Mouse (Mus musculus): ENCODE data around the gene Gm36210. TPM values are rescaled to one million over a fixed set of nuclear protein-coding genes. Genes with fewer than 3 reads are reported as not detected.

The Gm36210 gene
- polyA plus RNA-seq, 1 experiment = not detected

Other genes with a start within 250 kb of the Gm36210 start
- gene Ppp6r1, start 247.5 kb downstream of the Gm36210 start, polyA plus RNA-seq (2012; rRNA removed) = 120 and 134 TPM in 2 replicates
- gene Hspbp1, start 221.4 kb downstream of the Gm36210 start, polyA plus RNA-seq (2012; rRNA removed) = 28.9 and 31.8 TPM in 2 replicates
- gene Brsk1, start 215.9 kb downstream of the Gm36210 start, polyA plus RNA-seq (2012; rRNA removed) = 3.3 TPM in 2 replicates
- 0.89 and 1.2 TPM in 2 replicates for gene Tmem150b, start 181.3 kb downstream of the Gm36210 start, polyA plus RNA-seq (2012; rRNA removed)
- gene Kmt5c, start 166.4 kb downstream of the Gm36210 start, polyA plus RNA-seq (2012; rRNA removed) = 71.4 and 75.9 TPM in 2 replicates
- gene Cox6b2, start 153.4 kb downstream of the Gm36210 start, polyA plus RNA-seq (2012; rRNA removed) = 36.7 and 37.2 TPM in 2 replicates
- gene Fam71e2, start 135.2 kb downstream of the Gm36210 start, polyA plus RNA-seq (2012; rRNA removed) = 0.26 and 0.80 TPM in 2 replicates
- 0.34 and 0.55 TPM in 2 replicates for gene Il11, start 123.7 kb downstream of the Gm36210 start, polyA plus RNA-seq (2012; rRNA removed)
- gene Tmem190, start 123.6 kb downstream of the Gm36210 start, polyA plus RNA-seq (2012; rRNA removed) = 0.54 and 1.2 TPM in 2 replicates
- gene Tmem238, start 116.9 kb downstream of the Gm36210 start, polyA plus RNA-seq (2012; rRNA removed) = 26.4 and 45.7 TPM in 2 replicates
- 262 and 263 TPM in 2 replicates for gene Rpl28, start 113.6 kb downstream of the Gm36210 start, polyA plus RNA-seq (2012; rRNA removed)
- gene Ube2s, start 93.9 kb downstream of the Gm36210 start, polyA plus RNA-seq (2012; rRNA removed) = 229 and 251 TPM in 2 replicates
- 1.2 and 2.3 TPM in 2 replicates for gene Shisa7, start 61.8 kb downstream of the Gm36210 start, polyA plus RNA-seq (2012; rRNA removed)
- 34.9 and 45.7 TPM in 2 replicates for gene Isoc2b, start 36.3 kb downstream of the Gm36210 start, polyA plus RNA-seq (2012; rRNA removed)
- gene Isoc2a, start 29.4 kb downstream of the Gm36210 start, polyA plus RNA-seq (2012; rRNA removed) = 26.4 and 35.4 TPM in 2 replicates
- 6.9 and 10.2 TPM in 2 replicates for gene Zfp628, start 8.7 kb upstream of the Gm36210 start, polyA plus RNA-seq (2012; rRNA removed)
- 3.6 TPM in 2 replicates for gene Nat14, start 15.5 kb upstream of the Gm36210 start, polyA plus RNA-seq (2012; rRNA removed)
- 8.5 and 12.1 TPM in 2 replicates for gene Ssc5d, start 19.3 kb upstream of the Gm36210 start, polyA plus RNA-seq (2012; rRNA removed)
- 0.89 and 1.9 TPM in 2 replicates for gene Sbk2, start 57.9 kb upstream of the Gm36210 start, polyA plus RNA-seq (2012; rRNA removed)
- gene Sbk3, start 64.7 kb upstream of the Gm36210 start, polyA plus RNA-seq (2012; rRNA removed) = 0.12 and 0.20 TPM in 2 replicates
- 37.0 and 39.8 TPM in 2 replicates for gene Zfp579, start 89.6 kb upstream of the Gm36210 start, polyA plus RNA-seq (2012; rRNA removed)
- 24.1 and 28.6 TPM in 2 replicates for gene Zfp524, start 107.9 kb upstream of the Gm36210 start, polyA plus RNA-seq (2012; rRNA removed)
- 25.6 and 26.5 TPM in 2 replicates for gene Fiz1, start 108.2 kb upstream of the Gm36210 start, polyA plus RNA-seq (2012; rRNA removed)
- gene Gm44973, start 109.0 kb upstream of the Gm36210 start, polyA plus RNA-seq (2012; rRNA removed) = 0.18 TPM in 1 of 2 replicates, not detected in the other
- 26.7 and 29.1 TPM in 2 replicates for gene Zfp865, start 113.9 kb upstream of the Gm36210 start, polyA plus RNA-seq (2012; rRNA removed)
- gene Ccdc106, start 114.0 kb upstream of the Gm36210 start, polyA plus RNA-seq (2012; rRNA removed) = 5.8 and 7.8 TPM in 2 replicates
- not detected in 2 replicates for gene 4632433K11Rik, start 127.6 kb upstream of the Gm36210 start, polyA plus RNA-seq (2012; rRNA removed)
- gene Zfp784, start 131.9 kb upstream of the Gm36210 start, polyA plus RNA-seq (2012; rRNA removed) = 5.5 and 6.4 TPM in 2 replicates
- 15.5 and 17.9 TPM in 2 replicates for gene Zfp580, start 145.0 kb upstream of the Gm36210 start, polyA plus RNA-seq (2012; rRNA removed)
- 163 and 192 TPM in 2 replicates for gene U2af2, start 155.6 kb upstream of the Gm36210 start, polyA plus RNA-seq (2012; rRNA removed)
- gene Epn1, start 173.7 kb upstream of the Gm36210 start, polyA plus RNA-seq (2012; rRNA removed) = 142 and 162 TPM in 2 replicates
- gene Rfpl4, start 210.4 kb upstream of the Gm36210 start, polyA plus RNA-seq (2012; rRNA removed) = not detected in 2 replicates
- 1.3 and 1.5 TPM in 2 replicates for gene Rasl2-9, start 219.4 kb upstream of the Gm36210 start, polyA plus RNA-seq (2012; rRNA removed)
- not detected in 2 replicates for gene Vmn1r55, start 243.2 kb upstream of the Gm36210 start, polyA plus RNA-seq (2012; rRNA removed)